Mouse (Mus musculus) liver, embryonic 15.5 days (tissue): Measurements from ENCODE around the gene Gzmf. TPM values are rescaled to one million over a fixed set of nuclear protein-coding genes. Genes with fewer than 3 reads are reported as not detected.
"Not testable (repeated sequence)": the region's sequence is repeated elsewhere in the genome, so short reads cannot be mapped to it uniquely, and the experiment has no call there.

ENCODE experiments used
- ATAC-seq: fragments of 200-750 bp; cut with Nextera tagmentation; 2 replicates; pipeline ENCODE4 v1.8.0; 2017; ENCODE audit warnings: moderate number of reproducible peaks, mild to moderate bottlenecking, moderate library complexity; ENCODE audit not compliant: insufficient read depth
- H3K27ac ChIP-seq: fragments of 300-500 bp; sonication (generic); replicated peaks from 2 replicates; pipeline ENCODE4 v1.5.1; 2015; ENCODE audit warnings: mild to moderate bottlenecking, inconsistent platforms
- H3K27me3 ChIP-seq: fragments of 300-500 bp; sonication (generic); 2 replicates; pipeline ENCODE4 v1.6.1; 2015; ENCODE audit warnings: mild to moderate bottlenecking, inconsistent platforms
- H3K36me3 ChIP-seq: fragments of 300-500 bp; sonication (generic); replicated peaks from 2 replicates; pipeline ENCODE4 v1.6.1; 2015; ENCODE audit warnings: moderate library complexity, mild to moderate bottlenecking, inconsistent platforms
- H3K4me1 ChIP-seq: fragments of 300-500 bp; sonication (generic); replicated peaks from 2 replicates; pipeline ENCODE4 v1.6.1; 2015; ENCODE audit warnings: inconsistent platforms
- H3K4me2 ChIP-seq: fragments of 300-500 bp; sonication (generic); 2 replicates; pipeline ENCODE4 v1.6.1; 2015; ENCODE audit warnings: moderate library complexity, mild to moderate bottlenecking, inconsistent platforms
- H3K4me3 ChIP-seq: fragments of 300-500 bp; sonication (generic); replicated peaks from 2 replicates; pipeline ENCODE4 v1.5.1; 2015; ENCODE audit warnings: mild to moderate bottlenecking, inconsistent platforms
- H3K9ac ChIP-seq: fragments of 300-500 bp; sonication (generic); 2 replicates; pipeline ENCODE4 v1.6.1; 2015; ENCODE audit warnings: moderate library complexity, mild to moderate bottlenecking, inconsistent platforms
- H3K9me3 ChIP-seq: fragments of 300-500 bp; sonication (generic); replicated peaks from 2 replicates; pipeline ENCODE4 v1.6.1; 2016; ENCODE audit warnings: inconsistent platforms
- WGBS: fragments of 180-500 bp; shearing (Covaris S2); methylation state at CpG from one replicate; pipeline ENCODE4 v1.1.7; 2015; ENCODE audit warnings: mixed read lengths; ENCODE audit not compliant: insufficient replicate concordance; 5-methylcytosine and 5-hydroxymethylcytosine counted together
- polyA plus RNA-seq: library from polyadenylated mRNA; unstranded; fragments of >200 nt; fragmentation: Nextera tagmentation; extraction: Ambion mirVana; gene quantifications from 2 replicates; pipeline ENCODE4 v1.2.1, GENCODE M21; 2015

The Gzmf gene
- polyA plus RNA-seq, 1 experiment from 2014 or later, result not detected

GRCm38 (mm10) chr14:56168009-56168408 is 43.2 kb downstream of the Gzmf start:
- no peaks in the 10 kb centered on the region for H3K36me3 ChIP-seq
- H3K9ac ChIP-seq, result no peak overlapping the region
- no peak overlapping the region for H3K27ac ChIP-seq
- H3K4me3 ChIP-seq, result no peak overlapping the region
- WGBS, result 50% methylated on average over 6 of the region's 6 CpGs
- no peaks in the 10 kb centered on the region for H3K4me1 ChIP-seq
- ATAC-seq, result no peak
- H3K9me3 ChIP-seq, result no peaks in the 10 kb centered on the region
- no peak overlapping the region for H3K4me2 ChIP-seq
- H3K27me3 ChIP-seq, result no peaks in the 10 kb centered on the region

- H3K4me2 ChIP-seq, result no peak overlapping the region
- WGBS, result 53% methylated on average over 2 of the region's 2 CpGs
- H3K27ac ChIP-seq, result no peak overlapping the region
- no peak overlapping the region for H3K4me3 ChIP-seq
- H3K27me3 ChIP-seq, result no peaks in the 10 kb centered on the region
- H3K4me1 ChIP-seq, result no peaks in the 10 kb centered on the region
- ATAC-seq, result no peak
- no peaks in the 10 kb centered on the region for H3K9me3 ChIP-seq
- no peaks in the 10 kb centered on the region for H3K36me3 ChIP-seq
- H3K9ac ChIP-seq, result no peak overlapping the region
Measured at GRCm38 (mm10) chr14:56162109-56162508, 49.1 kb downstream of the Gzmf start.

GRCm38 (mm10) chr14:56159479-56159878 is 51.7 kb downstream of the Gzmf start, which contains the start of gene Gzmg:
Gzmg (minus strand) TSS chr14:56159579.
- H3K9me3 ChIP-seq, H3K4me1 ChIP-seq, H3K36me3 ChIP-seq, H3K4me3 ChIP-seq, H3K4me2 ChIP-seq, H3K9ac ChIP-seq, H3K27ac ChIP-seq, H3K27me3 ChIP-seq, ATAC-seq: not testable (repeated sequence)
- WGBS, result 55% methylated on average over 2 of the region's 2 CpGs

GRCm38 (mm10) chr14:56155340-56155739 is 55.9 kb downstream of the Gzmf start:
- no peaks in the 10 kb centered on the region for H3K9me3 ChIP-seq
- no peak for ATAC-seq
- H3K27me3 ChIP-seq, result no peaks in the 10 kb centered on the region
- no peaks in the 10 kb centered on the region for H3K36me3 ChIP-seq
- 46% methylated on average over 2 of the region's 2 CpGs for WGBS
- H3K4me1 ChIP-seq, result no peaks in the 10 kb centered on the region
- H3K4me2 ChIP-seq, result no peak overlapping the region
- no peak overlapping the region for H3K4me3 ChIP-seq
- no peak overlapping the region for H3K27ac ChIP-seq
- no peak overlapping the region for H3K9ac ChIP-seq

Other genes starting within 250 kb of the Gzmf start
- not detected in 2 replicates for gene Mcpt1, start 193.4 kb downstream of the Gzmf start, polyA plus RNA-seq
- gene Mcpt9, start 180.9 kb downstream of the Gzmf start, polyA plus RNA-seq, result not detected in 2 replicates
- gene Mcpt2, start 169.4 kb downstream of the Gzmf start, polyA plus RNA-seq, result 0.14 and 0.15 TPM in 2 replicates
- not detected in 2 replicates for gene Mcpt4, start 149.1 kb downstream of the Gzmf start, polyA plus RNA-seq
- 6.2 and 6.4 TPM in 2 replicates for gene Mcpt8, start 126.1 kb downstream of the Gzmf start, polyA plus RNA-seq
- 39.4 and 44.1 TPM in 2 replicates for gene Ctsg, start 108.8 kb downstream of the Gzmf start, polyA plus RNA-seq
- gene Gzme, start 90.8 kb downstream of the Gzmf start, polyA plus RNA-seq, result not detected in 2 replicates
- not detected in 2 replicates for gene Gzmd, start 78.8 kb downstream of the Gzmf start, polyA plus RNA-seq
- gene Gzmg, start 51.8 kb downstream of the Gzmf start, polyA plus RNA-seq, result not detected in 2 replicates
- gene Gzmn, start 36.8 kb downstream of the Gzmf start, polyA plus RNA-seq, result not detected in 2 replicates
- gene Gzmc, start 23.2 kb upstream of the Gzmf start, polyA plus RNA-seq, result 0.09 TPM in 1 of 2 replicates, not detected in the other
- gene Gzmb, start 50.8 kb upstream of the Gzmf start, polyA plus RNA-seq, result 0.39 and 0.44 TPM in 2 replicates
- gene Atp12a, start 153.7 kb upstream of the Gzmf start, polyA plus RNA-seq, result not detected in 2 replicates
- 0.84 and 1.0 TPM in 2 replicates for gene Rnf17, start 191.2 kb upstream of the Gzmf start, polyA plus RNA-seq